Mouse (Mus musculus): ENCODE data around the gene Prr19.
A peak's percentile ranks its signal among the peaks of the same experiment; 100 is the strongest.
"Not testable (repeated sequence)": the region's sequence is repeated elsewhere in the genome, so short reads cannot be mapped to it uniquely, and the experiment has no call there.

The Prr19 gene

DNA sequence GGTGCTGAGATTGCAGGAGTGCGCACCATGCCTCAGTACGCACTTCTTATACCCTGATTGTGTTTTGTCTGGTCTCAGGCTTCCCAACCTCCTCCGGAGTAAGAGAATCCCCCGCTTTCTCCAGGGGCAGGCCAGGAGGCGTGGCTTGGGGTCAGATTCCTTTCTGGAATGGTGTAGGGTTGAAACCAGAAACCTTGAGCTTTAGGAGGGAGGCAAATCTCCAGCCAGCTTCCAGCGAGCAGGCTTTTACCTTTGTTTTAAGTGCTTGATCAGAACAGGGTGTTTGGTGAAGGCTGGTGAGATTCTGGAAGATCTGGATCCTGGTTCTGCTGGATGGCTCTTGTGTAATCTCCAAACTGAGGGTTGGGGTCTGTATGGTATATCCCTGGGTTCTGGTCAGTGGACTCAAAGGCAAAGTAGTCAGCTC is 20.9 kb downstream of the Prr19 start:
- no peak for DNase-seq (ENCODE audit: low read depth)

DNA sequence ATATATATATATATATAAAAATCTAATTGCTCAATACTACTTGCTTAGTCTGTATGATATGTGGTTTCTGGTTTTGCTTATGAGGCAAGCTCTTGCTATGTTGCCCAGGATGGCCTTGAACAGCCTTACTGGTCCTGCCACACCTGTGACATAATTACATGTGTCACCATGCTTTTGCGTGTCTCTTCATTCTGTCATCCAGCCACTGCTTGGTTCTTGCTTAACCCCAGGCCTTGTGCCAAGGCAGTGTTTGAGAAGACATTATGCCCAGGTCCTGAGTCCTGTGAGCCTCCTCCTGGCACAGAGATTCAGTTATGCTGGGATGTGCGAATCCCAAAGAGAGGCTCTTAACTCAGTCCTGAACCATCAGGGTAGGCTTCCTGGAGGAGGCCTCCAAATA is 22.0 kb downstream of the Prr19 start:
- no peak for DNase-seq (ENCODE audit: low read depth)

DNA sequence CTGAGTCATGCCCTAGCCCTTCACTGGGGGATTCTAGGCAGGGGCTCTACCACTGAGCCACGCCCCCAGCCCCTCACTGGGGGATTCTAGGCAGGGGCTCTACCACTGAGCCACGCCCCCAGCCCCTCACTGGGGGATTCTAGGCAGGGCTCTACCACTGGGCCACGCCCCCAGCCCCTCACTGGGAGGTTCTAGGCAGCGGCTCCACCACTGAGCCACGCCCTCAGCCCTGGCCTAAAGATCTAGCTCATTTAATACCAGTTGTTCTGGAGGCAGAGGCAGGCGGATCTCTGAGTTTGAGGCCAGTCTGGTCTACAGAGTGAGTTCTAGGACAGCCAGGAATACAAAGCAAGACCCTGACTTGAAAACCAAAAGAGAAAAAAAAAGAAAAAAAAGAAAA is 24.2 kb downstream of the Prr19 start:
- not testable (repeated sequence) for DNase-seq (ENCODE audit: low read depth)

DNA sequence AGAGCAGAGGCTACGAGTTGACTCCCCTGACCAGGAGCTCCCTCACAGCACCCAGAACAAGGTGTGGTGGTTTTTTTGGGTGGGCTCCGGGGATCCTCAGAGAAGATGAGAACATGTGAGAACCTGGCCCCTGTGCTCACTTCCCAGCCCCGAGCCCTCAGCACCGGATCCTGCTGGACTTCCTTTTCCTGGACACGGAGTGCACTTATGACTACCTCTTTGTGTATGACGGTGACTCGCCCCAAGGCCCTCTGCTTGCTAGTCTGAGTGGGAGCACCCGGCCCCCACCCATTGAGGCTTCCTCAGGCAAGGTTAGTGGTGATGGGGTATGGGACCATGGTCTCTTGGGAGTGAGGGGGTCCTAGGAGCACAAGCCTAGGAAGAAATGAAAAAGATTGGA is 25.0 kb downstream of the Prr19 start:
- no peak for DNase-seq (ENCODE audit: low read depth)

DNA sequence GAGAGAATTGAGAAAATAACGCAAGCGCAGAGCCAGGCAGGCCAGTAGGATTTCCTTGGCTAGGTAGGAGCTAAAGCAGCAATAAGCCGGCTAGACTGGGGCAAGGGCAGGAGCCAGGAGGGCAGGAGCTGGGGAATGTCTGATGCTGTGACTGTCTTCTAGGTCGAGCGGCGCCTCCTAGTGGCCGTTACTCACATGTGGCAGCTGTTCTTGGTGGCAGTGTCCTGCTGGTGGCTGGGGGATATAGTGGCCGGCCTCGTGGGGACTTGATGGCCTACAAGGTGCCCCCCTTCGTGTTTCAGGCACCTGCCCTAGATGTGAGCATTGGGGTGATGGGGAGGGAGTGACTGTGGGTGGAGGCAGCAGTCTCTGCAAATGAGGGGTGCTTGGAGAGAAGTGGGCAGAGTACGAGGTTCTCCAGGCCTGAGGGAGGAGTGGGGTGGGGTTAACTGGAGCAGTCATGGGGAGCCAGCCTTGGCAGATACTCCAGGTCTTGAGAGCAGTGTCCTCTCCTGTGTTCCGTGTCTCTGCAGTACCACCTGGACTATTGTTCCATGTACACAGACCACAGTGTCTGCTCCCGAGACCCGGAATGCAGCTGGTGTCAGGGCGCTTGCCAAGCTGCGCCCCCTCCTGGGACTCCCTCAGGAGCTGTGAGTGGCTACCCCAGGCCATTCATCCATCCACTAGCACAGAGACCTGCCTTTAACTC is 32.5 kb downstream of the Prr19 start:
- peak; percentile 66 for DNase-seq (ENCODE audit: low read depth)

DNA sequence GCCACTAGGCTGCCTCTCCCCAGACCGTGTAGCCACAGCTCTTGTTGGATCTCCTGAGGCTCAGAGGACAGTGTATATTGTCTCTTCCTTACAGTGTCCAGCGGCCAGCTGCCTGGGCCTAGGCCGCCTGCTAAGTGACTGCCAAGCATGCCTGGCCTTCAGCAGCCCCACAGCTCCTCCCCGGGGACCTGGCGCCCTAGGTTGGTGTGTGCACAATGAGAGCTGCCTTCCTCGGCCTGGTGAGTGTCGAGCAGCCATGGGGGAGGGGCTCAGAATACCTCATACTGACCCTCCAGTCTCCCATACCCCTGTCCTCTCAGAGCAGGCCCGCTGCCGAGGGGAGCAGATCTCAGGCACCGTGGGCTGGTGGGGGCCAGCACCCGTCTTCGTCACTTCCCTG is 33.3 kb downstream of the Prr19 start:
- DNase-seq (ENCODE audit: low read depth): no peak

DNA sequence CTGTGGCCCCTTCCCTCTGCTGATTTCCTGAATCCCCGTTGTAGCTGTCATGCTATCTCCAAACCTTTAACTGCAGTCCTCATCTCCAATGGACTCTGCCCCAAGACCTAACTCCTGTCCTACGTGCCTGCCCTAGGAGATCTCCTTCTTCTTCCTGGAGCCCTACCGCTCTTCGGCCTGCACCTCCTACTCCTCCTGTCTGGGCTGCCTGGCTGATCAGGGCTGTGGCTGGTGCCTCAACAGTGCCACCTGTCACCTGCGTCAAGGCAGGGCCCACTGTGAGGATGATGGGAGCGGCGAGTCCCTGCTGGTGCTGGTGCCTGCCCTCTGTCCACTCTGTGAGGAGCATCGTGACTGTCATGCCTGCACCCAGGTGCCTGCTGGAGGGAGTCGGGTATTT is 38.1 kb downstream of the Prr19 start:
- no peak for DNase-seq (ENCODE audit: low read depth)

DNA sequence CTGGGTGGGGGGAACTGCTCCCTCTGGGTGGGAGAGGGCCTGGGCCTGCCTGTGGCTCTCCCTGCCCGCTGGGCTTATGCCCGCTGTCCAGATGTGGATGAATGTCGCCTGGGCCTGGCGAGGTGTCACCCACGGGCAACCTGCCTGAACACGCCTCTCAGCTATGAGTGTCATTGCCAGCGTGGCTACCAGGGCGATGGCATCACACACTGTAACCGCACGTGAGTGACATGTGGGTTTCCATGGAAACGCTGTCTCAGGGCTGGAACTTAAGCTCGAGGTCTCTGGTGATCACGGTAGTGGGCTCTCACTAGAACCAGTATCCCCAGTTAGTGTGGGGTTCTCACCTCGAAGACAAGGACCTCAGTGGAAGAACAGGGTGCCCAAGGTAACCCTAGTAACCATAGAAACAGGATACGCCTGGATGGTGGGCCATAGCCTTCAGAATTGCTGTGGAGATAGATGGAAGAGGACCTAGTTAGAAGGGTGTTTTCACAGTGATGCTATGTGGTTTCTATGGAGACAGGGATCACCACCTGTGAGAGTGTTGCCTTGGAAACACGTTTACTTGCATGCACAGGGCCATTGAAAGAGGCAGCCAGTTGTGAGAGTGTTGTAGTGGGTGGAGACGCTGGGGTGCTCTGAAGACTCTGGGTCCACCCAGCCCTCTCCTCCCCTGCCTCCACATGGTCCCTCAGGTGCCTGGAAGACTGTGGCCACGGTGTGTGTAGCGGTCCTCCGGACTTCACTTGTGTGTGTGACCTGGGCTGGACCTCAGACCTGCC is 40.0 kb downstream of the Prr19 start:
- no peak for DNase-seq (ENCODE audit: low read depth)

DNA sequence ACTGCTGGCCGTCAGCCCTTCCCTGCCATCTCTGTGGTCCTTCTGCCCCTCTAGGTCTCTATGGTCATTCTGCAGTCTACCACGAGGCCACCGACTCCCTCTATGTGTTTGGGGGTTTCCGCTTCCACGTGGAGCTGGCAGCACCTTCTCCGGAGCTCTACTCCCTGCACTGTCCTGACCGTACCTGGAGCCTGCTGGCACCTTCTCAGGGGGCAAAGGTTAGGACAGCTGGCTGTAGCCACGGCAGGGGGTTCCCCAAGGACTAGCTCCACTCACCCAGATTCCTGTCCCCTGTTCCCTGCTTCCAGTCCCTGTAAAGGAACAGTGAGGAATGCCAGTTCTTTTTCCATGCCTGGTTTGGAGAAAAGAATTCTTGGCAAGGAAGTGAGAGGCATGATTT is 47.6 kb downstream of the Prr19 start:
- no peak for DNase-seq (ENCODE audit: low read depth)
